Mouse (Mus musculus) kidney, postnatal 4 days (tissue): ENCODE measurements around the gene Pglyrp4.
"Not testable (repeated sequence)": the region's sequence is repeated elsewhere in the genome, so short reads cannot be mapped to it uniquely, and the experiment has no call there.

Source experiments
- DNase-seq, 2 experiments: peaks; one replicate each; pipeline ENCODE4 v3.0.0; 2021; ENCODE audit warnings: mixed read lengths in 2 of 2

Gene Pglyrp4

DNA sequence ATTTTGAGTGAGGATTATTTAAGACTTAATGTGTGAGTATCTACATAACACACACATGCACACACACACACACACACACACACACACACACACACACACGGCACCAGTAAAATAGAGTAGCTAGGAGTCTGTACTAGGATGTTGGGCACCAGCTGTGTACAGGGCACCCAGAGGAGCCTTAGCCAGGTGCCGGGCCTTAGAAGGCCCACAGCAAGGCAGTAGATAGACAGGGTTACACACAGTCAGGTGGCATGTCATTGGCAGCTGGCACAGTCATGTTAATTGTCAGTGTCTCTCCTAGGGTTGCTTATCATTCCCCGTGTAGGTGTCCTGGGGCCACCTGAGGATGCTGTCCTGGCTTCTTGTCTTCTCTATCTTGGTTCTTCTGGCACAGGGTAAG is at the start of gene Pglyrp4:
Gene Pglyrp4, plus strand, starts transcription at position 301 of the 400 bp plus-strand sequence.
- DNase-seq = no peak

DNA sequence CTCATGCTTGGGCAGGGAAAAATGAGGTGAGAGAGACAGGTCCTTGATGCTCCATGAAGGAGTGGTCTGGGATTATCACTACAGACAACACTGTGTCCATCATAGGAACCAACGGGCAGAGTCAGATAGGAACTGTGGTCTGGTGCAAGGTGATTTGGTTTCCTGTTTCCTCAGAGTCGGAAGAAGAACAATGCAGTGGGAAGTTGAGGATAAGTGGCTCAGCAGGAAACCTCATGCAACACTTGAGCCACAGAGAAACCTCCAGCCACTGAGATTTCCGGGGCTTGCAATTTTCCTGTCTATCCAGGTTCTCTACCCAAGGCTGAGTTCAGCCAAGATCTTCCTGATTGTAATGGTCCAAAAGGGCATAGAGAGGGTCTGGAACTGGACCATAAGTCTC is 48.0 kb upstream of the Pglyrp4 start:
- DNase-seq = no peak

- DNase-seq = no peak
Measured at GRCm38 (mm10) chr3:90683929-90684328, 42.8 kb upstream of the Pglyrp4 start.

GRCm38 (mm10) chr3:90686835-90687234 is 39.9 kb upstream of the Pglyrp4 start:
- no peak for DNase-seq

DNA sequence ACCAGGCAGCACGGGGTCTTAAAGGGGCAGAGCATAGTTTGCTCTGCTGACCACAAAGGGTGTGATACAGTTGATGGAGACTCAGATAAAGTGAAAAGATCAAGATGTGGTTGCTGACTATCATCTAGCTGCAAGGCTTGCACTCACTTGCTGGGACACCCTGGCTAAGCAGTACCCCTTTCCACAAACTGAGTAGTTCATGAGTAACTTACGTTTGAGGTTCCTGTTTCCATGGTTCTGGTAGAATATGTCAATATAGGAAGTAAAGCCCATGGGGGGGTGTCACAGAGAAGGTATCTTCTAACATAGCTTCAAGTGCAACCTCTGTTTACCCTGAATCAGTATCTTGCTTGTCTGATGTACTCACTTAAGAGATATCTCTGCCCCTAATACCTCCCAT is 33.2 kb upstream of the Pglyrp4 start:
- DNase-seq = no peak

DNA sequence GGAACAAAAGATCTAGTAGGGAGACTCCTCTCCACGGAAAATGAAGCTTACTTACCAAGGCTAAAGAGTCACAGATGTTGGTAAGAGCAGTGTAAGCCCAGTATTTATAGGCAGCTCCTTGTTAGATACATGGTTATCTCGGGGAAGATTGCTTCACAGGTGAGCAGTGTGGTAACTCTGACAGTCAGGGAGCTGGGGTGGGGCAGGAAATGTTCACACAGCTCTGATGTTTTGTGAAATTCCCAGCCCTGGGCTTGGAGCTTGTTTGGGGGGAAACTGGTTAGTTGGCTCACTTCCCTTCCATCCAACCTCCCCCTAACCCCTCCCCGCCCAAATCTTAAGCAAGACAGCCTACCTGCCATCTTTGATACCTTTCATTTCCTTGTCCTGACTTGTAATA is 31.1 kb upstream of the Pglyrp4 start, which contains the start of gene S100a9:
Gene S100a9, minus strand, starts transcription at position 109 of the 400 bp plus-strand sequence.
- no peak for DNase-seq

DNA sequence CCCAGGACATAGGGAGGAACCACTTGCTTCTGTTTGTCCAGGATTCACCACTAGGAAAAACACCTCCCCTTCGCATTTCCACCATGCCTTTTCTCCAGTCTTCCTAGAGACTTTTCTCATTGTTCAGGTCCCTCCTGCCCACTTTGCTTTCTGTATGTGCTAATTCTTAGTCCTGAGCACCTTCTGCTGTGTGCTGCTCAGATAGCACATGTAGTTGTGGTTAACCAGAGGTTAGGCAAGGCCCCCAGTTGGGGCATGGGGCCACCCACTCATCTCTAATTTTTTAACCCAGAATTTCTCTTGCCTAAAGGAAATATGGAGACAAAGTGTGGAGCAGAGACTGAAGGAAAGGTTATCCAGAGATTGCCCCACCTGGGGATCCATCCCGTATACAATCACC is 24.5 kb upstream of the Pglyrp4 start:
- no peak for DNase-seq

DNA sequence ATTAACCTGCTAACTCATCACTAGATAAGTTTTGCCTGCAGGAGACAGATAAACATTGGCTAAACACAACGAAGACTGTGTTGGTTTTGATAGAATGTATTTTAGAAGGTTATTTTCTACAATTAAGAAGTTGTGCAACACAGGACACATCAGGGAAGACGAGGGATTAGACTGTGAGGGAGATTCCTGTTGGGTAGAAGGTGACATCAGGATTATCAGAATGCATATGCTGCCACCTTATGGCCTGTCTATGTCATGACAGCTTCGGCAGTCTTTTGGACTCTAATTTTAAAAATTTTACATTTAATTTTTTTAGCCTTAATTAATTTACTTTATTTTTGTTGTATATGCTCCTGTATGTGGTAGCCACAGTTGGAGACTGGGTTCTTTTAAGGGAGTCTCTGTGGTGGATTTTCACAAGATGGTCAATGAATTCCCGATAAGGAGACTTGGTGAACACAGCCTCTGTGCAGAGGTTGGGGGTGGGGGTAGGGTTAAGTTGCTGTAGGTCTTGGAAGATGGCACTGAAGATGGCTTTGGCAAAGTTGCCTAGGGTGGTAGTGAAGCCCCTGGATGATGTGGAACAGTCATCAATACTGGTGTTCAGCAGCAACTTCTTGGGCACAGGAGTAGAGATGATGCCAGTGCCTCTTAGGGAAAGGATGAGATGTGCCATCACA is 18.0 kb upstream of the Pglyrp4 start:
- peak; percentile 39 to 45 for DNase-seq

- DNase-seq = peak; percentile 95 to 96
Measured at GRCm38 (mm10) chr3:90709591-90710460, 16.9 kb upstream of the Pglyrp4 start.

- DNase-seq = no peak
Measured at GRCm38 (mm10) chr3:90749658-90750057, 23.0 kb downstream of the Pglyrp4 start.

DNA sequence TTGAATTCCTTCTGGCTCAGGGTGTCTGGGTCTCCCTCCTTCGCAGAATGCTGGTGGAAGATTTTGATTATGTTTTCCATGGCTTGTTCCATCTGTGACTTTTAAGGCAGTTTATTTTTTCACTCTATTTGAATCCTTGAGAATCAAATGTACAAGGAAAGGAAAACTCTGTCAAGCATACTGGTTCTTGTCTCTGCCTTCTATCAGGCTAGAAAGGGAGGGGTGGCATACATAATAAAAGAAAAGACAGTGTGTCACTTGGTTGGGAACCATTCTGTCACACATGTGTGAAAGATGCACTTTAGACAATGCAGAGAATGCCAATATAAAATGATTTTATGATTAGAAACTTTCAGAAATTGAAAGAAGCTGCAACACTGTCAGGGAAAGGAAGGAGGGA is 51.1 kb downstream of the Pglyrp4 start, which contains the start of gene Gm5849:
Gene Gm5849, minus strand, starts transcription at position 101 of the 400 bp plus-strand sequence.
- not testable (repeated sequence) for DNase-seq
